Mouse (Mus musculus) CH12.LX (cell line): ENCODE measurements around the gene Eif4g3.

Source experiments
- E2F4 ChIP-seq: IDR thresholded peaks from 2 replicates; pipeline ENCODE4 v1.6.1; 2011; ENCODE audit warnings: low read depth, low read length, improper control_type of control experiment; ENCODE audit not compliant: insufficient replicate concordance
- ELF1 ChIP-seq: IDR thresholded peaks from 2 replicates; pipeline ENCODE4 v1.6.1; 2014; ENCODE audit warnings: low read depth, mild to moderate bottlenecking, inconsistent platforms, low read length, improper control_type of control experiment
- ETS1 ChIP-seq: conservative IDR thresholded peaks from 2 replicates; pipeline ENCODE4 v1.6.1; 2012; ENCODE audit warnings: low read depth, mild to moderate bottlenecking, inconsistent platforms, low read length, improper control_type of control experiment, moderate library complexity
- HCFC1 ChIP-seq: IDR thresholded peaks from 2 replicates; pipeline ENCODE4 v1.6.1; 2012; ENCODE audit warnings: low read depth, mild to moderate bottlenecking, inconsistent platforms, low read length, improper control_type of control experiment
- KAT2A ChIP-seq: IDR thresholded peaks from 2 replicates; pipeline ENCODE4 v1.6.1; 2012; ENCODE audit warnings: low read length, improper control_type of control experiment, inconsistent platforms; ENCODE audit not compliant: insufficient replicate concordance
- MAZ ChIP-seq: IDR thresholded peaks from 2 replicates; pipeline ENCODE4 v1.6.1; 2012; ENCODE audit warnings: low read depth, mild to moderate bottlenecking, inconsistent platforms, low read length, improper control_type of control experiment, moderate library complexity
- NRF1 ChIP-seq: IDR thresholded peaks from 2 replicates; pipeline ENCODE4 v1.6.1; 2014; ENCODE audit warnings: low read depth, mild to moderate bottlenecking, inconsistent platforms, low read length, improper control_type of control experiment, moderate library complexity
- POLR2A ChIP-seq: IDR thresholded peaks from 2 replicates; pipeline ENCODE4 v1.6.1; 2011; ENCODE audit warnings: low read depth, mild to moderate bottlenecking, improper control_type of control experiment, low read length
- TBP ChIP-seq: conservative IDR thresholded peaks from 2 replicates; pipeline ENCODE4 v1.6.1; 2011; ENCODE audit warnings: low read depth, low read length, improper control_type of control experiment
- ZMIZ1 ChIP-seq: IDR thresholded peaks from 2 replicates; pipeline ENCODE4 v1.6.1; 2012; ENCODE audit warnings: low read depth, mild to moderate bottlenecking, inconsistent platforms, low read length, improper control_type of control experiment

DNA sequence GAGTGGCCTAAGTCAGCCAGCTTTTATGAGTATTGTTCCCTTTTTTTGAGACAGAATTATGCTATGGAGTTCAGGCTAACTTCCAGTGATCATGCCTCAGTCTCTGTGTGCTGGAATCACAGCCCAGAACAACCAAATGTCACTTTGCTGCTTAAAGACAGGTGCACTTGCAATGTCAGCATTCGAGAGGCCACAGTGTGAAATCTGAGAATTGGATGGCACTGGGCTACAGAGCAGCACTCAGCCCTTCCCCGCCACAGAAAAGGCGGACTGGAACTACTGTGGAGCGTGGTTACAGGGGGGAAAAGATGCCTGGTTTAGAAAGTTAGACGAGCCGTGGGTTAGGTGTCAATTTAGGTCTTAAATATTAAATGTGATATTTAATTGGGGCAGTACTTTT, 27.4 kb downstream of the Eif4g3 start:
- TF ChIP-seq ETS1: no peak
- TF ChIP-seq POLR2A: no peak
- no peak for TF ChIP-seq MAZ
- no peak for TF ChIP-seq ELF1
- TF ChIP-seq NRF1: no peak
- no peak for TF ChIP-seq ZMIZ1
- no peak for TF ChIP-seq E2F4
- TF ChIP-seq TBP: no peak
- TF ChIP-seq KAT2A: no peak
- no peak for TF ChIP-seq HCFC1
